Mouse (Mus musculus) myocyte (in vitro differentiated cells): ENCODE measurements around the gene Plekhg6.

Source experiments
- MAX ChIP-seq: IDR thresholded peaks from one replicate; pipeline ENCODE4 v1.6.1; 2011; ENCODE audit warnings: low read depth, mild to moderate bottlenecking, control low read depth
- POLR2A ChIP-seq: IDR thresholded peaks from one replicate; pipeline ENCODE4 v1.6.1; 2011; ENCODE audit warnings: low read depth, mild to moderate bottlenecking, control low read depth, moderate library complexity; ENCODE audit not compliant: insufficient read length

GRCm38 (mm10) chr6:125365522-125365921 lies 15.1 kb downstream of the Plekhg6 start:
- TF ChIP-seq MAX (no peak), POLR2A (no peak)
